Comparison of ENCODE assay signal across 14 mouse cellular contexts in genomic region chr12:11276632-11277031, GRCm38 (mm10).
"Had no signal": no experiment of that assay in that cellular context is flagged by ENCODE, and none has a peak within 500 bp of the region (broad histone marks: within the 10 kb centered on the region; RNA-seq: fewer than 3 reads in every experiment).

No protein-coding gene starts in this region.

- ATAC-seq: intestine, embryonic 15.5 days; liver, embryonic 12.5 days had no signal

- H3K4me1 ChIP-seq: intestine, embryonic 15.5 days; limb, embryonic 15.5 days; liver, embryonic 12.5 days; neural tube, embryonic 13.5 days had no signal

- H3K27ac ChIP-seq: intestine, embryonic 15.5 days; limb, embryonic 15.5 days; liver, embryonic 12.5 days; macrophage; neural tube, embryonic 13.5 days had no signal

- DNase-seq: kidney, adult 18-20 months; kidney, postnatal 10 days; layer of hippocampus, adult 9-11 months; layer of hippocampus, postnatal 36 days; lung, embryonic 14.5 days; lung, postnatal 14 days; midbrain, embryonic 14.5 days; right cerebral cortex, postnatal 14 days; thymus, postnatal 14 days had no signal

- H3K4me3 ChIP-seq: intestine, embryonic 15.5 days; limb, embryonic 15.5 days; liver, embryonic 12.5 days; neural tube, embryonic 13.5 days had no signal
